Mouse (Mus musculus) heart, embryonic 12.5 days (tissue): ENCODE results near the gene Syt2. TPM values are rescaled to one million over a fixed set of nuclear protein-coding genes. Genes with fewer than 3 reads are reported as not detected.

Experiments
- ATAC-seq: fragments of 200-750 bp; cut with Nextera tagmentation; 2 replicates; pipeline ENCODE4 v1.8.0; 2017; ENCODE audit warnings: moderate TSS enrichment, moderate library complexity; ENCODE audit not compliant: insufficient number of reproducible peaks, low FRiP score
- H3K27ac ChIP-seq: fragments of 300-500 bp; sonication (generic); 2 replicates; pipeline ENCODE4 v1.5.1; 2016; ENCODE audit warnings: mild to moderate bottlenecking, moderate library complexity; ENCODE audit not compliant: poor library complexity, severe bottlenecking
- H3K27me3 ChIP-seq: fragments of 300-500 bp; sonication (generic); replicated peaks from 2 replicates; pipeline ENCODE4 v1.6.1; 2016; ENCODE audit warnings: mild to moderate bottlenecking, moderate library complexity
- H3K36me3 ChIP-seq: fragments of 300-500 bp; sonication (generic); 2 replicates; pipeline ENCODE4 v1.6.1; 2016; ENCODE audit warnings: mild to moderate bottlenecking, moderate library complexity
- H3K4me1 ChIP-seq: fragments of 300-500 bp; sonication (generic); replicated peaks from 2 replicates; pipeline ENCODE4 v1.6.1; 2016; ENCODE audit warnings: mild to moderate bottlenecking
- H3K4me2 ChIP-seq: fragments of 300-500 bp; sonication (generic); 2 replicates; pipeline ENCODE4 v1.6.1; 2016; ENCODE audit warnings: mild to moderate bottlenecking, moderate library complexity
- H3K4me3 ChIP-seq: fragments of 300-500 bp; sonication (generic); 2 replicates; pipeline ENCODE4 v1.5.1; 2016; ENCODE audit warnings: mild to moderate bottlenecking
- H3K9ac ChIP-seq: fragments of 300-500 bp; sonication (generic); 2 replicates; pipeline ENCODE4 v1.6.1; 2016; ENCODE audit warnings: mild to moderate bottlenecking, moderate library complexity
- H3K9me3 ChIP-seq: fragments of 300-500 bp; sonication (generic); replicated peaks from 2 replicates; pipeline ENCODE4 v1.6.1; 2016; ENCODE audit warnings: mild to moderate bottlenecking, moderate library complexity
- WGBS: fragments of 180-500 bp; shearing (Covaris S2); methylation state at CpG from one replicate; pipeline ENCODE4 v1.1.7; 2016; 5-methylcytosine and 5-hydroxymethylcytosine counted together
- polyA plus RNA-seq: library from polyadenylated mRNA; unstranded; fragments of >200 nt; fragmentation: Nextera tagmentation; extraction: Ambion mirVana; gene quantifications from 2 replicates; pipeline ENCODE4 v1.2.1, GENCODE M21; 2016

Syt2 gene
- 0.23 and 0.86 TPM in 2 replicates for polyA plus RNA-seq

DNA sequence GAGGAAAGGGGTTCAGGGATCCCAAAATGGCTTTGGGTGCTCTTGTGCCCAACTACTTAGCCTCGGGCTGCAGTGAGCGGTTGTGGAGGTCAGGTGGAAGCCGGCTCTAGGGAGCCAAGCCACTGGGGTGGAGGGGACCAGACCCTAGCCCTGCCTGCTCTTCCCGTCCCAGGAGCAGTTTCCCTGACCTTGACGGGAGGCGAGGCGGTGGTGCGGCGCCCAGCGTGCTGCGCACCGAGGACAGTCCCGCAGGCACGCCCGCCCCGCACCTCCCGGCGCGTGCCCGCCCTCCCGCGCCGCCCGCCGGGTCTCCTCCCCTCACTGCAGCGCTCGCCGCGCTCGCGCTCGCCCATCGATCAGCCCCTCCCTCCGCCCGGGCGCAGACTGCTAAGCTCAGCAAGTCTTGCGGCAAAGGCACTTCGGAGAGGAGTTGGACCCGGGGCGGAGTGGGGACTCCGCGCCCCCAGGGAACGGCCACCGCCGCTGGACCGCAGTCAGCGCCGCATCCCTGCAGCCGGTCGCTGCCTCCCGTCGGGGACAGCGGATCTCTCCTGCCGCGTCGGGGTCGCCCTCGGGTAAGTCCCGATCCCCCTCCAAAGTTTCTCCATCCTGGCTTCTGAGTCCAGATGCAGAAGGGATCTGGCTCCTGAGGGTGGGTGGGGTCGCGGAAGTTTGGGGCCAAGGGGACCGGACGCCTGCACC, at the start of gene Syt2:
Syt2 (plus strand) TSS at position 417 of the 702 bp plus-strand sequence.
- Histone ChIP-seq H3K36me3 (no peaks in the 10 kb centered on the region), H3K4me3 (peak within 1 kb of the TSS; percentile 56), H3K9ac (peak within 1 kb of the TSS; percentile 56), H3K4me1 (peaks cover 18% of the 10 kb centered on the region), H3K27ac (no peak within 1 kb of the TSS), H3K9me3 (no peaks in the 10 kb centered on the region), H3K27me3 (peaks cover 87% of the 10 kb centered on the region), H3K4me2 (peak within 1 kb of the TSS; percentile 93)
- WGBS: under 1% methylated on average over 63 of the region's 63 CpGs
- no peak; the same call in 1 of the 2 replicates for ATAC-seq

DNA sequence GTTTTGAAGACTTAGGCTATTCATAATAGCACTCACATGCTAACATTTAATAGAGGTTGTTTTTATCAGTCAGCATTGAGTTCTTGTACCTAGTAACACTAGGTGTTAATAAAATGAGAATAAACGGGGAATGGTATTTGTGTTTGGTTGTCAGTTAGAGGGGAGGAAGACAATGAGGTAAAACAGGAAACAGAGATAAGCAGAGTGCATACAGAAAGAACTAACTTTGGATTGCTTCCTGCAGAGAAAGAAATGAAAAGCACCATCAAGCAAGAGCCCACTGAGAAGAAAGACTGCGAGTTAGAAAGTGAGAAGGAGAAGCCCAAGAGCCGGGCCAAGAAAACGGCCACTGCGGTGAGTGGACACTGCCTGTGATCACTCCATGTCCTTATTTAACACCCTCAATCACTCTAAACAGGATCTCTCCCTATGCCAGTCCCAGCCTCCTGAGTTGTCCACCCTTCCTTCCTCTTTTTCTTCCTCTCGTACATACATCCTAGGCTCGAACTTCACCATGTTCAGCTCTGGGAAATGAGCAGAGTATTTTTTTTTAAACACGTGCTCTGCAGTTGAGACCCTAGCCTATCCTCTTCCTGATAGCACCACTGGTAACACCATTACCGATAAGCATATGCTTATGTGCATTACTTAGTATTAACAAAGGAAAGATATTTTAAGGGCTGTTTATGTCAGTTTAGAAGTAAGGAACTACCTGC, 49.0 kb upstream of the Syt2 start:
- Histone ChIP-seq H3K4me1 (no peaks in the 10 kb centered on the region), H3K27ac (no peak overlapping the region), H3K36me3 (peaks cover 69% of the 10 kb centered on the region), H3K4me3 (no peak overlapping the region), H3K9ac (no peak overlapping the region), H3K4me2 (no peak overlapping the region), H3K9me3 (no peaks in the 10 kb centered on the region), H3K27me3 (no peaks in the 10 kb centered on the region)
- ATAC-seq: no peak
- 73% methylated on average over 9 of the region's 9 CpGs for WGBS

- H3K4me1 ChIP-seq: no peaks in the 10 kb centered on the region
- no peaks in the 10 kb centered on the region for H3K9me3 ChIP-seq
- H3K9ac ChIP-seq: no peak overlapping the region
- 95% methylated on average over 2 of the region's 2 CpGs for WGBS
- peaks cover 70% of the 10 kb centered on the region for H3K36me3 ChIP-seq
- no peak overlapping the region for H3K27ac ChIP-seq
- ATAC-seq: no peak
- no peak overlapping the region for H3K4me2 ChIP-seq
- H3K4me3 ChIP-seq: no peak overlapping the region
- H3K27me3 ChIP-seq: no peaks in the 10 kb centered on the region
Measured at GRCm38 (mm10) chr1:134604086-134604485, 42.4 kb upstream of the Syt2 start.

- Histone ChIP-seq H3K4me2 (no peak overlapping the region), H3K9me3 (no peaks in the 10 kb centered on the region), H3K27ac (no peak overlapping the region), H3K4me1 (no peaks in the 10 kb centered on the region), H3K36me3 (peaks cover 66% of the 10 kb centered on the region), H3K4me3 (no peak overlapping the region), H3K27me3 (no peaks in the 10 kb centered on the region), H3K9ac (no peak overlapping the region)
- ATAC-seq: no peak
- WGBS: 85% methylated on average over 8 of the region's 8 CpGs
Measured at GRCm38 (mm10) chr1:134605670-134606069, 40.8 kb upstream of the Syt2 start.

GRCm38 (mm10) chr1:134606381-134606780, 40.1 kb upstream of the Syt2 start:
- no peak overlapping the region for H3K9ac ChIP-seq
- H3K4me2 ChIP-seq: no peak overlapping the region
- no peaks in the 10 kb centered on the region for H3K27me3 ChIP-seq
- H3K9me3 ChIP-seq: no peaks in the 10 kb centered on the region
- H3K36me3 ChIP-seq: peaks cover 65% of the 10 kb centered on the region
- no peaks in the 10 kb centered on the region for H3K4me1 ChIP-seq
- H3K4me3 ChIP-seq: no peak overlapping the region
- no peak for ATAC-seq
- no peak overlapping the region for H3K27ac ChIP-seq
- WGBS: 92% methylated on average over 2 of the region's 2 CpGs

- H3K4me2 ChIP-seq: no peak overlapping the region
- H3K4me3 ChIP-seq: no peak overlapping the region
- 81% methylated on average over 1 of the region's 1 CpGs for WGBS
- H3K4me1 ChIP-seq: no peaks in the 10 kb centered on the region
- no peak overlapping the region for H3K9ac ChIP-seq
- ATAC-seq: no peak
- H3K27ac ChIP-seq: no peak overlapping the region
- H3K9me3 ChIP-seq: no peaks in the 10 kb centered on the region
- H3K27me3 ChIP-seq: no peaks in the 10 kb centered on the region
- peaks cover 63% of the 10 kb centered on the region for H3K36me3 ChIP-seq
Measured at GRCm38 (mm10) chr1:134607279-134607678, 39.2 kb upstream of the Syt2 start.

DNA sequence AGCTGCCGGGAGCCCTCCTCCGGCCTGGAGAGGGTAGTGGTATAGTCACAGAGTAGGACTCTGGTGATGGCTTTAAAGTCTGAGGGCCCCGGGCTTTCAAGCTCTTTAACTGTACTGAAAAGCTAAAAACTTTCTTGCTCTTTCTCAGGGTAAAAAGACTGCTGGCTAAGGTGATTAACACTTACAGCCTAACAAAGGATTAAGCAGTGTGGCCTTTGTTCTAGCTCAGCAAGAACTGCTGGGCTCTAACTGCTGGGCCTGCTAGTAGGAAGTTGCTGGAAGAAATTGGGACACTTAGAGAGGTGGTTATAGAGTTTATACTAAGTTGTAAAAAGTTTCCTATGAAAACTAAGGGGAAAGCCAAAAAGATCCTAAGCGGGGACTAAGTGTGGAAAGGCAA, 37.3 kb upstream of the Syt2 start:
- Histone ChIP-seq H3K9me3 (no peaks in the 10 kb centered on the region), H3K4me3 (no peak overlapping the region), H3K27ac (no peak overlapping the region), H3K36me3 (peaks cover 69% of the 10 kb centered on the region), H3K4me1 (no peaks in the 10 kb centered on the region), H3K27me3 (no peaks in the 10 kb centered on the region), H3K9ac (no peak overlapping the region), H3K4me2 (no peak overlapping the region)
- ATAC-seq: no peak
- 84% methylated on average over 4 of the region's 4 CpGs for WGBS

- 94% methylated on average over 5 of the region's 5 CpGs for WGBS
- Histone ChIP-seq H3K27ac (no peak overlapping the region), H3K27me3 (no peaks in the 10 kb centered on the region), H3K4me1 (no peaks in the 10 kb centered on the region), H3K4me3 (no peak overlapping the region), H3K4me2 (no peak overlapping the region), H3K9ac (no peak overlapping the region), H3K36me3 (peaks cover 65% of the 10 kb centered on the region), H3K9me3 (no peaks in the 10 kb centered on the region)
- ATAC-seq: no peak
Measured at GRCm38 (mm10) chr1:134614554-134614953, 31.9 kb upstream of the Syt2 start.

DNA sequence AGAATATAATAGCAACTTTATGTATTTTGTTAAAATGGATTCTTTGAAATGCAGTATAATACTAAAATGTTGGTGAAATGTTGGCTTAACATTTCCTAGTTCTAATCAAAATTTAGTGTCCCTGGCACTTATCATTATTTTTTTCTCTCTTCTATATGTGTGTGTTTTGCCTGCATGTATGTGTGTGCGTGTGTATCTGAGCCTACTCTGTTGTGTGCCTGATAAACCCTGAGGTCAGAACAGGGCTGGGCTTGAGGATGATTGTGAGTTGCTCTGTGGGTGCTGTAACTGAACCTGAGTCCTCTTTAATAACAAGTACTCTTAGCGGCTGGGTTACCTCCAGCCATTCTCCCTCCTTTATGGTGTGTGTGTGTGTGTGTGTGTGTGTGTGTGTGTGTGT, 31.5 kb upstream of the Syt2 start:
- Histone ChIP-seq H3K27me3 (no peaks in the 10 kb centered on the region), H3K4me1 (no peaks in the 10 kb centered on the region), H3K4me3 (no peak overlapping the region), H3K36me3 (peaks cover 70% of the 10 kb centered on the region), H3K9ac (no peak overlapping the region), H3K4me2 (no peak overlapping the region), H3K9me3 (no peaks in the 10 kb centered on the region), H3K27ac (no peak overlapping the region)
- no peak for ATAC-seq
- 94% methylated on average over 2 of the region's 2 CpGs for whole genome bisulfite sequencing

GRCm38 (mm10) chr1:134617656-134618055, 28.8 kb upstream of the Syt2 start:
- Histone ChIP-seq H3K4me3 (no peak overlapping the region), H3K9ac (no peak overlapping the region), H3K27me3 (no peaks in the 10 kb centered on the region), H3K36me3 (peaks cover 79% of the 10 kb centered on the region), H3K4me1 (no peaks in the 10 kb centered on the region), H3K4me2 (no peak overlapping the region), H3K9me3 (no peaks in the 10 kb centered on the region), H3K27ac (no peak overlapping the region)
- no peak for ATAC-seq
- 77% methylated on average over 9 of the region's 9 CpGs for WGBS

GRCm38 (mm10) chr1:134625325-134625724, 21.2 kb upstream of the Syt2 start:
- no peak overlapping the region for H3K4me2 ChIP-seq
- H3K4me1 ChIP-seq: no peaks in the 10 kb centered on the region
- peaks cover 87% of the 10 kb centered on the region for H3K36me3 ChIP-seq
- no peak for ATAC-seq
- H3K9ac ChIP-seq: no peak overlapping the region
- WGBS: 88% methylated on average over 4 of the region's 4 CpGs
- H3K9me3 ChIP-seq: no peaks in the 10 kb centered on the region
- no peaks in the 10 kb centered on the region for H3K27me3 ChIP-seq
- H3K4me3 ChIP-seq: no peak overlapping the region
- H3K27ac ChIP-seq: no peak overlapping the region
